Mouse (Mus musculus): ENCODE results near the gene Car1. TPM values are rescaled to one million over a fixed set of nuclear protein-coding genes. Genes with fewer than 3 reads are reported as not detected.
A peak's percentile ranks its signal among the peaks of the same experiment; 100 is the strongest.

The Car1 gene
- 0.39 and 0.46 TPM in 2 replicates for polyA plus RNA-seq (2014; fragmentation: Nextera tagmentation; extraction: Ambion mirVana)

DNA sequence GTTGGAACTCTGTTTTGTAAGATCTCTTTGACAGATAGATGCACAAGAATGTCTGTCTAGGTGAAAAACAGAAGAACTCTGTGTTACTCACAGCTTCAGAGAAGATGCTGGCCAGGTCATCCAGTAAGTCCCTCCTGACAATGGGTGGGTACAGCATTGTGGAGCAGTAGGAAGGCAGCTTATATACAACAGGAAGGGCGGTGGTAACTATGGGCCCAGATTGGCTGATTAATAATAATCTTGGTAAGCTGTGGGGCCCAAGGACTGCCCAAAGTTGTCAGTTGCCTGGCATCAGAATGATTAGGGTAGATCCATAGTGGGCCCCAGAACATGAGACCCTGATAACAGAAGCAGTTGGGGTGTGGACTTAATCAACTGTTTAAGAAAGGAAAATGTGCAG, at the start of gene Car1:
TSS of gene Car1 (minus strand) at position 158 of the 400 bp plus-strand sequence.
- Histone ChIP-seq H3K27ac (replicated peaks; ENCODE audit: low read depth, low read length) (no peak within 1 kb of the TSS), H3K27me3 (replicated peaks; ENCODE audit: control insufficient read depth, insufficient read depth, low read length) (no peaks in the 10 kb centered on the region), H3K4me2 (ENCODE audit: low read depth, low read length) (no peak within 1 kb of the TSS), H3K9ac (ENCODE audit: low read depth, low read length) (no peak within 1 kb of the TSS), H3K4me1 (ENCODE audit: control insufficient read depth, insufficient read depth, low read length) (no peaks in the 10 kb centered on the region), H3K36me3 (ENCODE audit: control insufficient read depth, insufficient read depth, low read length) (no peaks in the 10 kb centered on the region), H3K4me3 (ENCODE audit: low read depth, low read length) (no peak within 1 kb of the TSS), H3K9me3 (ENCODE audit: control insufficient read depth, low read length) (no peaks in the 10 kb centered on the region)
- WGBS: 89% methylated on average over 1 of the region's 1 CpGs
- ATAC-seq (ENCODE audit: low read depth): no peak
- DNase-seq (ENCODE audit: low spot score): no peak

DNA sequence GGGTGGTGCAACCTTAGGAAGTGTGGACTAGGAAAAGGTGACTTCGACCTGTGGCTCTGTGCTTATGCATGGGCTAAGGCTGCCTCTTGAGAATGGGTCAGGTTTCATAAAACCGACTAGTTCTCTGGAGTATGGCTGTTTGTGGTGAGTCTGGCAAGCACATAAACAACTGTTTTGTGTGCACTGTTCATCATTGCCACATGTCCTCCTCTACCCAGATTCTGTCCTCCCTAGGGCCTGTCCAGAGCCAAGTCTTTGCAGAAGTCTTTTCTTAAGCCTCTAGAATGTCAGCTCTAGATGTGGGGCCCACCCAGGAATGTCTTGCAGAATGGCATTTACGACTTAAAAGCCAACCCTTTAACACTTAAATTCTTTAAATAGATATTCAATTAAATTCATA, 49.7 kb upstream of the Car1 start:
- Histone ChIP-seq H3K9me3 (ENCODE audit: control insufficient read depth, low read length) (no peaks in the 10 kb centered on the region), H3K27ac (replicated peaks; ENCODE audit: low read depth, low read length) (no peak overlapping the region), H3K4me1 (ENCODE audit: control insufficient read depth, insufficient read depth, low read length) (no peaks in the 10 kb centered on the region), H3K4me3 (ENCODE audit: low read depth, low read length) (no peak overlapping the region), H3K9ac (ENCODE audit: low read depth, low read length) (no peak overlapping the region), H3K36me3 (ENCODE audit: control insufficient read depth, insufficient read depth, low read length) (no peaks in the 10 kb centered on the region), H3K4me2 (ENCODE audit: low read depth, low read length) (no peak overlapping the region), H3K27me3 (replicated peaks; ENCODE audit: control insufficient read depth, insufficient read depth, low read length) (no peaks in the 10 kb centered on the region)
- 69% methylated on average over 3 of the region's 3 CpGs for WGBS
- ATAC-seq (ENCODE audit: low read depth) (no peak), DNase-seq (ENCODE audit: low spot score) (no peak)

DNA sequence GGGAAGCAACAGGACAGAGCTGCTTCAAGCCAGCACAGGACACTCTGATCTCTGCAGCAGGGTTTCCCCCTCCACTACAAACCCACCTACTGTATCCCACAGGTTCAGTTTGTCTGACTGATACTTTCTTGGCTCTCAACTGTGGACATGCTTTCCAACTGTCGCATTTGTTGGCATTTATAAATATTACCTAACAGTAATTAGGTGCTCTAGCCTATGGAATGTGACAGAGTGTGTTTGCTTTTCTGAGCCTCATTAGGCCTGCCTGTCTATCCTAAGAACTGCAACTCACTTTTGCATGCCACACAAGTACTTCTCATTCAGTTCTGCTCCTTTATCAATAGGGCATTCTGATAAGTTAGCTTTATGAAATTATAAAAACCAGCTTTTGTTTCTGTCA, 46.3 kb upstream of the Car1 start:
- H3K4me1 ChIP-seq (ENCODE audit: control insufficient read depth, insufficient read depth, low read length): no peaks in the 10 kb centered on the region
- no peak for DNase-seq (ENCODE audit: low spot score)
- no peak overlapping the region for H3K27ac ChIP-seq (replicated peaks; ENCODE audit: low read depth, low read length)
- WGBS: 42% methylated on average over 1 of the region's 1 CpGs
- no peaks in the 10 kb centered on the region for H3K27me3 ChIP-seq (replicated peaks; ENCODE audit: control insufficient read depth, insufficient read depth, low read length)
- no peak overlapping the region for H3K4me3 ChIP-seq (ENCODE audit: low read depth, low read length)
- H3K4me2 ChIP-seq (ENCODE audit: low read depth, low read length): no peak overlapping the region
- no peaks in the 10 kb centered on the region for H3K36me3 ChIP-seq (ENCODE audit: control insufficient read depth, insufficient read depth, low read length)
- no peak overlapping the region for H3K9ac ChIP-seq (ENCODE audit: low read depth, low read length)
- H3K9me3 ChIP-seq (ENCODE audit: control insufficient read depth, low read length): no peaks in the 10 kb centered on the region
- ATAC-seq (ENCODE audit: low read depth): 0 out of 2 replicates have a peak, but pooled peaks have one; percentile 47

DNA sequence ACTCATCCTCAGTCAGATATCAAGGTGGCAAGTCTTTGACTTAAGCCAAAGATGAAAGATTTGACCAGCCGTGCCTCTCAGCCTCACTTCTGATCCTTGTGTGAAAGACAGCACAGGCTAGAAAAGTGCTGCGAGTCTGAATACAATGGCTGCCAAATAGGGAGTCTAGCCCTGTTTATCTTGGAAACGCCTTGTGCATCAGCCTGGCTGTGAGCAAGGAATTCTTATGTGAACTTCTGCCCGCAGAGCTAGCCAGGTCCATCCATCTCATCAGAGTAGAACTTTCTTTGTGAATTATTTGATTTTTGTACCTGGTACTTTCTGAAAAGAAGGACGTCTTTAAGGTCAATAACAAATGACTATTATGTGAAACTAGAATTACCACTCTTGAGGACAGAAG, 45.8 kb upstream of the Car1 start:
- no peaks in the 10 kb centered on the region for H3K9me3 ChIP-seq (ENCODE audit: control insufficient read depth, low read length)
- no peaks in the 10 kb centered on the region for H3K36me3 ChIP-seq (ENCODE audit: control insufficient read depth, insufficient read depth, low read length)

DNA sequence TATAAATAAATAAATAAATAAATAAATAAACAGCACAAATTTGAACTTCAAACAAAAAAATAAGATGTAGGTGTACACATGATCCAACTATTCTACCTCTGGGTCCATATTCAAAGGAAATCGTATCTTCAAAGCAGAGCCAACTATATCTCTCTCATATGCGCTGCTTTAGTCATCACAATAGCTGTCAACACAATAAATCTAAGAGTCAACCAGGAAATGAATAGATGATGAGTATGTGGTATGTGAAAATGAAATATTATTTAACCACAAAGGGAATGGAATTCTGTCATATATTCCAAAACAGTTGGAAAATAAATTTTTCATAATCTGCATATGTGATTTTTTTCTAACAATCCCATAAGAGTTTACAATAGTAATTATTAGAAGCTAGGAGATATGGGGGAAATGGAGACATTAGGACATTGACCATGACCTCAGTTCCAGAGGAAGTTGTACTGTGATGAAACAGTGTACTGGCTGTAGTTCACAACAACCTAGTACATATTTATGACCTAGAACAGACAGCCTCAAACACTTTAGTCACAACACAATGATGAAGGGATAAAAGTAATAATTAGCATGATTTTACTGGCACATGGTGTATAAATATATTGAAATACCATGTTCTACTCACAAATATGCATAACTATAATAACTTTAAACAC, 40.6 kb upstream of the Car1 start:
- Histone ChIP-seq H3K27me3 (replicated peaks; ENCODE audit: control insufficient read depth, insufficient read depth, low read length) (no peaks in the 10 kb centered on the region), H3K27ac (replicated peaks; ENCODE audit: low read depth, low read length) (no peak overlapping the region), H3K4me1 (ENCODE audit: control insufficient read depth, insufficient read depth, low read length) (no peaks in the 10 kb centered on the region), H3K36me3 (ENCODE audit: control insufficient read depth, insufficient read depth, low read length) (no peaks in the 10 kb centered on the region), H3K4me3 (ENCODE audit: low read depth, low read length) (no peak overlapping the region), H3K9me3 (ENCODE audit: control insufficient read depth, low read length) (no peaks in the 10 kb centered on the region), H3K9ac (ENCODE audit: low read depth, low read length) (no peak overlapping the region), H3K4me2 (ENCODE audit: low read depth, low read length) (no peak overlapping the region)
- no peak for DNase-seq (ENCODE audit: low spot score)
- 84% methylated on average over 2 of the region's 2 CpGs for WGBS
- ATAC-seq (ENCODE audit: low read depth): no peak

More for the DNA sequence above, 45.8 kb upstream of the Car1 start:
- no peaks in the 10 kb centered on the region for H3K4me1 ChIP-seq (ENCODE audit: control insufficient read depth, insufficient read depth, low read length)
- WGBS: 70% methylated on average over 5 of the region's 5 CpGs
- H3K27ac ChIP-seq (replicated peaks; ENCODE audit: low read depth, low read length): no peak overlapping the region
- DNase-seq (ENCODE audit: low spot score) (no peak), ATAC-seq (ENCODE audit: low read depth) (no peak)
- no peak overlapping the region for H3K4me2 ChIP-seq (ENCODE audit: low read depth, low read length)
- no peak overlapping the region for H3K9ac ChIP-seq (ENCODE audit: low read depth, low read length)
- no peaks in the 10 kb centered on the region for H3K27me3 ChIP-seq (replicated peaks; ENCODE audit: control insufficient read depth, insufficient read depth, low read length)
- H3K4me3 ChIP-seq (ENCODE audit: low read depth, low read length): no peak overlapping the region

DNA sequence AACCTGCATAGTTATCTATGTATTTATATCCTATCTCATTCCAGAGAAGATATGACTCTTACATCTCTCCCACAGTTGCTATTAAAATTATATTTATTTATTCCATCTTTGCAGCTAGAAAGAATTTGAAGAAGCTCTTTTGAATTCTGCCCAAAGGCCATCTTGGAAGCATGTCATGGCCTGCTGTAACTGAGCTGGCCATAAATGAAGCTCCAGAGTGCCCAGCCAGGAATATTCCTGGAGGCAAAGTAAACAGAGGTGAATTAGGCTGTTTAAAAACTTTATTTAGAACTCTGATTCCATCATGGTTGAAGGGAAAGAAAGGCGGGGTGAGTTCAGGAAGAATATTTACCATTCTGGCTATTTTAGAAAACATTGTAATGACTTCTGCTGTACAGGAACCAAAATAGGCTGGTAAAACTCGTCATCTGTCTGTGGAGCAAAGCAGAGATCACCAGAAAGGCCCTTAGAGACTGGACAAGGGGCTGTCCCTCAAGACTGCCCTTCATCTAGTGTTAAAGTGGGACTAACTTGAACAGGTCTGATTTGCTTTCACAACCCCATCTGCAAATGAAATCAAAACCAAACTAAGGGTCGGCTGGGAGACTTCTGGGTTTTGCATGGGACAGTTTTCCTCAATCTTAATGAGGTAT, 31.4 kb upstream of the Car1 start:
- no peak for ATAC-seq (ENCODE audit: low read depth)
- Histone ChIP-seq H3K27me3 (replicated peaks; ENCODE audit: control insufficient read depth, insufficient read depth, low read length) (no peaks in the 10 kb centered on the region), H3K36me3 (ENCODE audit: control insufficient read depth, insufficient read depth, low read length) (no peaks in the 10 kb centered on the region), H3K9ac (ENCODE audit: low read depth, low read length) (no peak overlapping the region), H3K4me1 (ENCODE audit: control insufficient read depth, insufficient read depth, low read length) (no peaks in the 10 kb centered on the region), H3K4me2 (ENCODE audit: low read depth, low read length) (no peak overlapping the region), H3K27ac (replicated peaks; ENCODE audit: low read depth, low read length) (no peak overlapping the region), H3K4me3 (ENCODE audit: low read depth, low read length) (no peak overlapping the region), H3K9me3 (ENCODE audit: control insufficient read depth, low read length) (no peaks in the 10 kb centered on the region)
- 62% methylated on average over 3 of the region's 3 CpGs for WGBS
- no peak for DNase-seq (ENCODE audit: low spot score)

DNA sequence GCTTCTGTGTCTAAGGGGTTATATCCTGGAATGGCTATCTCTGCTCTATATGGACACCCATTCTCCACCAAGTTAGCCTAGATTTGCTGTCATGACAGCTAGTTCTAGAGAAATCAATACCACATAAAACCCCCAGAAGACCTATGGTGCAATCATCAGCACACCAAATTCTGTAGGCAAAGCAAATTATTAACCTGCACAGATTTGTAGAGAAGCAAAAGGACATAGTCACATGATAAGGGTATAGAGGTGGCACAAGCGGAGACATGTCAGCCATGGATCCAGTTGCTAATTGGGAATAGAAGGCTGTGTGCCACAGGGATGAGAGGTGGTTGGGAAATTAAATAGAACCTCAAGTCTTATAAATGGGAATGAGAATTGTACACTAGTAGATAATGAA, 30.8 kb upstream of the Car1 start:
- Histone ChIP-seq H3K9me3 (ENCODE audit: control insufficient read depth, low read length) (no peaks in the 10 kb centered on the region), H3K27me3 (replicated peaks; ENCODE audit: control insufficient read depth, insufficient read depth, low read length) (no peaks in the 10 kb centered on the region), H3K4me1 (ENCODE audit: control insufficient read depth, insufficient read depth, low read length) (no peaks in the 10 kb centered on the region), H3K9ac (ENCODE audit: low read depth, low read length) (no peak overlapping the region), H3K36me3 (ENCODE audit: control insufficient read depth, insufficient read depth, low read length) (no peaks in the 10 kb centered on the region), H3K4me3 (ENCODE audit: low read depth, low read length) (no peak overlapping the region), H3K4me2 (ENCODE audit: low read depth, low read length) (no peak overlapping the region), H3K27ac (replicated peaks; ENCODE audit: low read depth, low read length) (no peak overlapping the region)
- WGBS: 94% methylated on average over 1 of the region's 1 CpGs
- no peak for ATAC-seq (ENCODE audit: low read depth)
- DNase-seq (ENCODE audit: low spot score): no peak

DNA sequence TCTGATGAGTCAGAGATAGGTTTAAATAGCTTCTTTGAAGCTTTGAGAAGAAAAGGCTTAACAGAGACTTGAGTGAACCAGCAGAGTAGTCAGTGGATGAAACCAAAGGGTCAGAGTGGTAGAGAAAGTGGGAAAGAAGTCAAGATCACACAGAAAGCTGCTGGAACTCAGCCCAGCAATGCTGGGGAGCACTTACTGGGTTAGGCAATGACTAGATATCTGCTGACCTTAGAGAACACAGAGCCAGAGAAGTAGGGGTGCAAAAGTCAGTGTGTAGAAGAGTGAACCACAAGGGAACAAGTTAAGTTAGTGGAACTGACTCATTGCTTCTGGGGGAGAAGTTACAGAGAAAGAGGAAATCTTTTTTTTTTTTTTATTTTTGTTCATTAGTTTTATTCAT, 24.6 kb upstream of the Car1 start:
- no peak overlapping the region for H3K27ac ChIP-seq (replicated peaks; ENCODE audit: low read depth, low read length)
- ATAC-seq (ENCODE audit: low read depth): no peak
- no peaks in the 10 kb centered on the region for H3K27me3 ChIP-seq (replicated peaks; ENCODE audit: control insufficient read depth, insufficient read depth, low read length)
- H3K4me1 ChIP-seq (ENCODE audit: control insufficient read depth, insufficient read depth, low read length): no peaks in the 10 kb centered on the region
- no peak for DNase-seq (ENCODE audit: low spot score)
- no peak overlapping the region for H3K4me3 ChIP-seq (ENCODE audit: low read depth, low read length)
- no peak overlapping the region for H3K9ac ChIP-seq (ENCODE audit: low read depth, low read length)
- H3K36me3 ChIP-seq (ENCODE audit: control insufficient read depth, insufficient read depth, low read length): no peaks in the 10 kb centered on the region
- H3K9me3 ChIP-seq (ENCODE audit: control insufficient read depth, low read length): no peaks in the 10 kb centered on the region
- no peak overlapping the region for H3K4me2 ChIP-seq (ENCODE audit: low read depth, low read length)

All from embryonic facial prominence, embryonic 14.5 days (tissue).